Mouse (Mus musculus): ENCODE measurements around the gene Gm12216.

DNA sequence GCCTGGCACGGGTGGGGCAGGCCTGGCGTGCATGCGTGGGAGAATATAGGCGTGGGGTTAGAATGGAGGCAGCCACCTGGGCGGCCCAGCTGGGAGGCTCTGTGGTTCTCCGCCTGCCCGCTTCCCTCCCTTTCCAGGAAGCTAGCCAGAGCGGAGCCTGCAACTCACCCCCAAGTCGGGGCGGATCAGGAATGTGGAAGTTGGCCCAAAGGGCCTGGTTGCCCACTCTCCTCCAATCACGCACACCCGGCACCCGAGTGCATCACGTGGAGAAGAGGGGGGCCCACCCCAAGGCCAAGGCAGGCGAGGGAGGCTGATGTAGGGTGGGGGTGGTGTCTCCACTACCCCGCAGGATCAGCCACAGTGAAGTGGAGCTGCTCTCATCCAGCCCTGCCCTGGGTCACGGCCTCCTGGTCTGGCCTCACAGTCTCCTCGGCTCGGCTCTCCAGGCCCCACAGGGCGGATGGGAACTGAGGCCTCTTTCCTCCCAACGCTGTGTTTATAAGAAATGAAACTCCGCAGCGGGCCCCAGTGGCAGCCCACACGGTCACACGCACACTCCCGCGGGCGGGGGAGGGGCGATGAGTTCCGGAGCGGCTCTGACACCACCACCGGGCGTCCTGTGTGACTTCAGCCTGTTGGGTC is 95.4 kb downstream of the Gm12216 start:
- peak; percentile 94 for TF ChIP-seq POLR2A (IDR thresholded peaks at IDR 0.05; ENCODE audit: borderline replicate concordance, extremely low read depth, low read depth, low read length)
- TF ChIP-seq CTCF (IDR thresholded peaks at IDR 0.05; ENCODE audit: insufficient read depth, low read length), result 0 out of 2 replicates have a peak, but pooled peaks have one; percentile 19
